Mouse (Mus musculus): ENCODE measurements at regions not wholly inside any gene's neighbourhood (a gene's known extent, or its start where the extent isn't known, plus 50 kb on each side); places are given as distances from the start of the nearest gene placed in this dataset.

DNA sequence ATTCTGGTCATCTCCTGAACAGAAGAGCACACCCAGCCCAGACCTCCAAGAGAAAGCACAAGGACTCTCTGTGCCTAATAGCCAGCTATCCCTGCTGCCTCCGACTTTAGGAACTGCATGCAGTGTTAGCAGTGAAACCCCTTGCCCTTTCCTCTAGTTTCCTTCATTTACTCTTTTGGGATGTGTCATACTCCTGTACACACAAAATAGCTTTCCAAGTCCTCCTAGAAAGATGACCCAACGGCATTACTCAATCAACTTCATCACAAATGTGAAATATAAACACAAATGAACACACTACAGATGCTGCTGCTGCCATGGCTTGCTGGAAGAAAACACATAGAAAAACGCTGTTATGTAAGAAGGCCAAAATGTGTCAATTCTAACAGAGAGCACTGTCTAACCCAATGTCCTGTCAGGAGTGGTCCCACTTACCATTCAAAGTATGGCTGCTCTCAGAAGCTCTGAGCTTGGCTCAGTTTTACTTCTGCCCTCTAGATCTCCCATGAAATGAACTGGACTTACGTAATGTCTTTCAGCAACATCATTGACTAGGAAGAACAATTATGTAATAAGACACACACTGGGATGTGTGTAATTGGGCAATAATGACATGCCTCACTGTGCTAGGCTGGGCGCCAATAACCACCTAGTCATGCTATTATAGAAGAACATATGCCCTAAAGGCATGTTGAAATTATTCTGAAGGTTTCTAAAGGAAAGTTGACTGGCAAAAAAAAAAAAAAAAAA lies 94.5 kb downstream of the Lmo4 start:
- TF ChIP-seq POLR2A (IDR thresholded peaks at IDR 0.05; ENCODE audit: borderline replicate concordance, control insufficient read depth, low read depth, low read length) (no peak), CTCF (IDR thresholded peaks at IDR 0.05; ENCODE audit: control insufficient read depth, insufficient read depth, low read length) (no peak)
- H3K4me1 ChIP-seq (ENCODE audit: control insufficient read depth, insufficient read depth, low read length), result peaks cover 6% of the 10 kb centered on the region; the same call in 1 of the 2 replicates
- peak overlapping the region; percentile 3 for H3K4me3 ChIP-seq (replicated peaks; ENCODE audit: control insufficient read depth, low read depth, low read length)
- WGBS, result 53% methylated on average over 5 of the region's 5 CpGs
- H3K27ac ChIP-seq (ENCODE audit: control insufficient read depth, insufficient read depth, low read depth, low read length, poor library complexity), result peak overlapping the region; percentile 56

GRCm38 (mm10) chr3:144109769-144110168 lies 95.3 kb downstream of the Lmo4 start:
- WGBS, result 27% methylated on average over 2 of the region's 2 CpGs
- H3K4me3 ChIP-seq (replicated peaks; ENCODE audit: control insufficient read depth, low read depth, low read length), result no peak overlapping the region
- TF ChIP-seq POLR2A (IDR thresholded peaks at IDR 0.05; ENCODE audit: borderline replicate concordance, control insufficient read depth, low read depth, low read length) (no peak), CTCF (IDR thresholded peaks at IDR 0.05; ENCODE audit: control insufficient read depth, insufficient read depth, low read length) (no peak)
- peaks cover 6% of the 10 kb centered on the region; the same call in 1 of the 2 replicates for H3K4me1 ChIP-seq (ENCODE audit: control insufficient read depth, insufficient read depth, low read length)
- H3K27ac ChIP-seq (ENCODE audit: control insufficient read depth, insufficient read depth, low read depth, low read length, poor library complexity), result peak overlapping the region; percentile 56

GRCm38 (mm10) chr3:144108310-144108709 lies 96.7 kb downstream of the Lmo4 start:
- Histone ChIP-seq H3K27ac (ENCODE audit: control insufficient read depth, insufficient read depth, low read depth, low read length, poor library complexity) (no peak overlapping the region), H3K4me1 (ENCODE audit: control insufficient read depth, insufficient read depth, low read length) (peaks cover 6% of the 10 kb centered on the region; the same call in 1 of the 2 replicates), H3K4me3 (replicated peaks; ENCODE audit: control insufficient read depth, low read depth, low read length) (no peak overlapping the region)
- TF ChIP-seq POLR2A (IDR thresholded peaks at IDR 0.05; ENCODE audit: borderline replicate concordance, control insufficient read depth, low read depth, low read length) (no peak), CTCF (IDR thresholded peaks at IDR 0.05; ENCODE audit: control insufficient read depth, insufficient read depth, low read length) (no peak)
- WGBS, result 80% methylated on average over 6 of the region's 6 CpGs

DNA sequence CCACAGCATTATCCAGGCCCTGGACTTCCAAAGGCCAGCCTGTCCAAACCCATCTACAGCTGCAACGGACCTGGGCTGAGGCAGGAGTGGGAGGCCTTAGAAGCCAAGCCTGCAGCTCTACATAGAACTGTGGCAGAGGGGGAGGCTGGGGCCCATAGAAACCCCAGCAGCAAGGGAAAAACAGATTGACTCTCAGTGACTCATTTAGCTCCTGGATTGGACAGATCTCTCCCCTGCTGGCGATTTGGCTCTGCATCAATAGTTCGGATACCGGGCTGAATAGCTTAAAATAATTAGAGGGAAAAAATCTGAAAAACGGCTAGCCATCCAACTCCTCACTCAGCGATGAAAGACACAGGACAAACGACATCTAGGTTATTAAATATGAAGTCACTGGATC lies 97.4 kb downstream of the Lmo4 start:
- WGBS, result 82% methylated on average over 7 of the region's 7 CpGs
- TF ChIP-seq CTCF (IDR thresholded peaks at IDR 0.05; ENCODE audit: control insufficient read depth, insufficient read depth, low read length) (no peak), POLR2A (IDR thresholded peaks at IDR 0.05; ENCODE audit: borderline replicate concordance, control insufficient read depth, low read depth, low read length) (no peak)
- H3K4me3 ChIP-seq (replicated peaks; ENCODE audit: control insufficient read depth, low read depth, low read length), result no peak overlapping the region
- peaks cover 6% of the 10 kb centered on the region; the same call in 1 of the 2 replicates for H3K4me1 ChIP-seq (ENCODE audit: control insufficient read depth, insufficient read depth, low read length)
- H3K27ac ChIP-seq (ENCODE audit: control insufficient read depth, insufficient read depth, low read depth, low read length, poor library complexity), result no peak overlapping the region

GRCm38 (mm10) chr3:144104366-144104765 lies 100.7 kb downstream of the Lmo4 start:
- Histone ChIP-seq H3K27ac (ENCODE audit: control insufficient read depth, insufficient read depth, low read depth, low read length, poor library complexity) (no peak overlapping the region), H3K4me3 (replicated peaks; ENCODE audit: control insufficient read depth, low read depth, low read length) (no peak overlapping the region), H3K4me1 (ENCODE audit: control insufficient read depth, insufficient read depth, low read length) (peaks cover 3% of the 10 kb centered on the region; the same call in 1 of the 2 replicates)
- 79% methylated on average over 4 of the region's 4 CpGs for WGBS
- no peak for TF ChIP-seq POLR2A (IDR thresholded peaks at IDR 0.05; ENCODE audit: borderline replicate concordance, control insufficient read depth, low read depth, low read length)
- no peak for TF ChIP-seq CTCF (IDR thresholded peaks at IDR 0.05; ENCODE audit: control insufficient read depth, insufficient read depth, low read length)

- Histone ChIP-seq H3K4me1 (ENCODE audit: control insufficient read depth, insufficient read depth, low read length) (no peaks in the 10 kb centered on the region), H3K4me3 (replicated peaks; ENCODE audit: control insufficient read depth, low read depth, low read length) (no peak overlapping the region), H3K27ac (ENCODE audit: control insufficient read depth, insufficient read depth, low read depth, low read length, poor library complexity) (no peak overlapping the region)
- 68% methylated on average over 2 of the region's 2 CpGs for WGBS
- TF ChIP-seq POLR2A (IDR thresholded peaks at IDR 0.05; ENCODE audit: borderline replicate concordance, control insufficient read depth, low read depth, low read length) (no peak), CTCF (IDR thresholded peaks at IDR 0.05; ENCODE audit: control insufficient read depth, insufficient read depth, low read length) (no peak)
Measured at GRCm38 (mm10) chr3:144099444-144099843, 105.6 kb downstream of the Lmo4 start.

DNA sequence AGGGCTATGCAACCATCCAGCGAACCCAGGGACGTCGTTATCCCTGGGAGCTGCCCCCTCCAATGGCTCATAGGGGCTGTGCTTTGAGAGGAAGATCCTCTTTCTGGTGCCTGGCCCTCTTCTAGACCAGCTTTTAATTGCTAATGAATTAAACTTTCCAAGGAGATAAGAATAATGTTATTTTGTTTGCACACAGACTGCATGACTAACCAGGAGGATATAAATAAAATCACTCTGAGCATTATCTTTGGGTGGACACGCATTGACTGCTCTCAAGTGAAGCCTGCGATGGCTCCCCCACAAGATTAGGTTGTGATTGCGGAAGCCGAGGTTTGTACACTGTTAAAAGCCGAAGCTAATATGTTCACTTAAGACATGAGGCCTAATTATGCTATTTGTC lies 106.3 kb downstream of the Lmo4 start:
- TF ChIP-seq POLR2A (IDR thresholded peaks at IDR 0.05; ENCODE audit: borderline replicate concordance, control insufficient read depth, low read depth, low read length), result no peak
- no peak for TF ChIP-seq CTCF (IDR thresholded peaks at IDR 0.05; ENCODE audit: control insufficient read depth, insufficient read depth, low read length)

GRCm38 (mm10) chr3:144091231-144091630 lies 113.8 kb downstream of the Lmo4 start:
- Histone ChIP-seq H3K27ac (ENCODE audit: control insufficient read depth, insufficient read depth, low read depth, low read length, poor library complexity) (no peak overlapping the region), H3K4me1 (ENCODE audit: control insufficient read depth, insufficient read depth, low read length) (no peaks in the 10 kb centered on the region), H3K4me3 (replicated peaks; ENCODE audit: control insufficient read depth, low read depth, low read length) (no peak overlapping the region)
- 79% methylated on average over 1 of the region's 1 CpGs for WGBS
- TF ChIP-seq CTCF (IDR thresholded peaks at IDR 0.05; ENCODE audit: control insufficient read depth, insufficient read depth, low read length) (no peak), POLR2A (IDR thresholded peaks at IDR 0.05; ENCODE audit: borderline replicate concordance, control insufficient read depth, low read depth, low read length) (no peak)

More for the DNA sequence above, 106.3 kb downstream of the Lmo4 start:
- WGBS, result 73% methylated on average over 8 of the region's 8 CpGs
- Histone ChIP-seq H3K4me1 (ENCODE audit: control insufficient read depth, insufficient read depth, low read length) (no peaks in the 10 kb centered on the region), H3K27ac (ENCODE audit: control insufficient read depth, insufficient read depth, low read depth, low read length, poor library complexity) (no peak overlapping the region), H3K4me3 (replicated peaks; ENCODE audit: control insufficient read depth, low read depth, low read length) (no peak overlapping the region)
